Mouse (Mus musculus): ENCODE measurements around the gene Ccnt2.

- TF ChIP-seq POLR2A (IDR thresholded peaks at IDR 0.05; ENCODE audit: borderline replicate concordance, insufficient read depth, low read length), result no peak
- no peak for TF ChIP-seq CTCF (IDR thresholded peaks at IDR 0.05; ENCODE audit: borderline replicate concordance, insufficient read depth, low read depth, low read length)
Observed at GRCm38 (mm10) chr1:127812929-127813328, 39.0 kb downstream of the Ccnt2 start.

All from cerebellum, adult 2 months (tissue).